Mouse (Mus musculus) spleen, postnatal 14 days (tissue): ENCODE measurements around the gene Atf6b.

ENCODE experiments used
- DNase-seq, 2 experiments: peaks; one replicate each; pipeline ENCODE4 v3.0.0; 2021 to 2022; ENCODE audit warnings: low spot score in 2 of 2

Atf6b gene

DNA sequence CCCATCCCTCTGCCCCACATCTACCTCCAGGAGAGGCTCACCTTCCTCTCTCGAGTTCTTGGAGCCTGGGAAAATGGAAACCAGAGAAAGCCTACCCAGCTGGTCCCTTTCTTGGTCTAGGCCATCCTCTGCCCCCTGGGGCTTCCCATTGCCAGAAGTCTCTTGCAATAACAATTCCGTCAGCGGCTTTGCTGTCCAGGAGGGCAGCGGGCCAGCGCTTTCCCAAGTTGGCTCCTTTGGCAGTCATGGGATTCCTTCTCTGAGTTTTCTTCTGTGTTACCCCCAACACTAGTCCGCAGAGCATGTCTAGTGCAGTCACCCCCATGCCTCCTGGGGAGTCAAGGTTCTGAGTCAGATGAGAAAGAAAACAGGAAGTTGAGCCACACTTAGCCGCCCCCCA, 46.0 kb downstream of the Atf6b start:
- DNase-seq = no peak

DNA sequence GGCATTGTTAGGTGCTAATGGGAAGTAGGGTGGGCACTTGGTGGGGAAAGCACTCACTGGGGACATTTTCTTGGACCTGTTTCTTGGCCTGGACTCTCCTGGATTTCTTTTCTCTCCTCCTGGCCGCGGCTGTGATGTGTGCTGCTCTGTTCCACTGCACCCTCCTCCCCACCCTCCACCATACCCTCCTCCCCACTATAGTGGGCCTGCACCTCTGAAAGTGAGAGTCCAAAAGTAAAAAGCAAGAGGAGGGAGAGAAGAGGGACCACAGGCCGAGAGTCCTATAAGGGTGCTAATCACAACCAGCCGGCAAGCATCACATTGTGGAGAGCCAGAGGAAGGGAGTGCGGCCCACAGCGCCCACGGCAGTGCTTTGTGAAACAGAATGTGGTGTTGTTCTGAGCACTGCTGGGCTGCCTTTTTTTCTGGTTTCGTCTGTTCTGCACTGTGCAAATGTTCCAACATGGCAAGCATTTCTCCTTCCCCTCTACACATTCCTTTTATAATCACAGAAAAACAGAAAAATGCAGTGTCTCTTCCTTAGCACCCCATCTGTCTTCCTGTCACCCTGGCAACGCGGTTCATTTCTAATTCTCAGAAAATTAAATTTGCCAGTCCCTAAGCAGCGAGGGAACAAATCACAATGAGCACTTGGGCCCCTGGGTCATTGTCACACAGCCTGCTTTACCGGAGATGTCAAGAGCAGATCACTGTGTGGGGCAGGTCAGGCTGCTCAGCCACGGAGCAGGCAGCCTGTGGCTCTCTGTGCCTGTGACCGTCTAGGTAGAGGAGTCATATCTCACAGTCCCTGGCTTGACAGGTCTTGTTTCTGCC, 52.8 kb downstream of the Atf6b start:
- DNase-seq = no peak

GRCm38 (mm10) chr17:34700671-34701071, 53.7 kb downstream of the Atf6b start:
- no peak for DNase-seq
